32 mouse cellular contexts compared by ENCODE assay signal in the genomic region with DNA sequence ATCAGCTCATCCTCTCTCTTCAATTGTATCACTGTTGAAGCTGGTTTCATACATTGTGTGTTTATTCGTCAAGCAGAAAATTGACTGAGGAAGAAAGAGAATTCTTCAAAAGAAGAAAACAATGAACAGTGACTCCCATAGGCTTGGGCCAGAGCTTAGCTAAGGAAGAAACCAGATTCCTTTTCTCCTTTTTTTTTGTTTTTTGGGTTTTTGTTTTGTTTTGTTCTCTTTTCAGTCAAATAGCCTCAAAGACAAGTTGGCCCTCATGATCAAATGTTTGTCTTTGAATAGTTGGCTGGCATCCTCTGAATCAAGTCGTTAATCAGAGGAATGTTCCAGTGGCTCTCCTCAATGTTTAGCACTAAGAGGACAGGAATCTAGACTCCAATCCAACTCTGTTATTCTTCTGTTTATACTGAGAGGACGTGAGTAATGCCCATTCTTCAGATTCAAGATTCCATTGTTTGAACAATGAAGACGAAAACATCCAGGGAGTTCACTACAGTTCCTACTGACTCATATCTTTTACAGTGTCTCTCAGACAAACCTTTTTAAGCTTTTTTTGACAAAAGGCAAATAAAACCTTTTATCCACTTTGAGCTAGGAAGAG.
DNase-seq lines count a peak whose midpoint lies in the region; ATAC-seq and TF ChIP-seq lines count a peak whose summit lies in the region.
"Had no signal": no experiment of that assay in that cellular context is flagged by ENCODE, and none has a peak within 500 bp of the region (broad histone marks: within the 10 kb centered on the region; RNA-seq: fewer than 3 reads in every experiment).

No protein-coding gene starts in this region.

- no peak for DNase-seq in kidney, adult 2 months
- DNase-seq in kidney, postnatal 36 days: no peak
- DNase-seq in lung, postnatal 0 days (ENCODE audit: low spot score): peak; percentile 80
- no peak for DNase-seq in lung, postnatal 14 days
- DNase-seq in adipocyte (ENCODE audit: low spot score): peak; percentile 3
- peak; percentile 48 for DNase-seq in lung, postnatal 36 days
- no peak for DNase-seq in layer of hippocampus, postnatal 10 days (ENCODE audit: low spot score in 2 of 2)
- DNase-seq: adrenal gland, postnatal 14 days; cerebellum, adult 11 months; cerebellum, adult 9-10 months; cerebellum, postnatal 36 days; embryo, embryonic 11 days; forebrain, postnatal 0 days; heart, postnatal 36 days; kidney, postnatal 4 days; liver, embryonic 13.5 days; right cerebral cortex, postnatal 25 days; thymus, adult 18-20 months; thymus, postnatal 36 days had no signal

- H3K36me3 ChIP-seq in kidney, adult 2 months (ENCODE audit: control insufficient read depth, insufficient read depth, low read length): no peaks in the 10 kb centered on the region
- H3K36me3 ChIP-seq in lung, postnatal 0 days (ENCODE audit: insufficient read depth, low read length): no peaks in the 10 kb centered on the region
- H3K36me3 ChIP-seq: embryonic facial prominence, embryonic 13.5 days; forebrain, embryonic 12.5 days; heart, embryonic 15.5 days; hindbrain, embryonic 12.5 days; intestine, embryonic 15.5 days; limb, embryonic 10.5 days; limb, embryonic 15.5 days; liver, embryonic 13.5 days; midbrain, embryonic 12.5 days; neural tube, embryonic 15.5 days had no signal

- TF ChIP-seq CTCF in kidney, adult 2 months (conservative IDR thresholded peaks at IDR 0.05; ENCODE audit: insufficient read depth, insufficient read length, low read depth, low read length): no peak
- TF ChIP-seq CTCF in lung, postnatal 0 days (IDR thresholded peaks at IDR 0.05): no peak

- H3K4me3 ChIP-seq in kidney, adult 2 months (ENCODE audit: insufficient read depth, low read depth, low read length): no peak overlapping the region
- no peak overlapping the region for H3K4me3 ChIP-seq in lung, postnatal 0 days (ENCODE audit: low read depth, low read length)
- H3K4me3 ChIP-seq: embryonic facial prominence, embryonic 13.5 days; erythroblast, embryonic 14.5 days; forebrain, embryonic 12.5 days; heart, embryonic 15.5 days; hindbrain, embryonic 12.5 days; intestine, embryonic 15.5 days; limb, embryonic 10.5 days; limb, embryonic 15.5 days; liver, embryonic 13.5 days; midbrain, embryonic 12.5 days; neural tube, embryonic 15.5 days had no signal

- whole genome bisulfite sequencing in kidney, adult 2 months: 52% methylated on average over 4 of the region's 4 CpGs
- WGBS in lung, postnatal 0 days: 23% methylated on average over 4 of the region's 4 CpGs

- H3K27me3 ChIP-seq in kidney, adult 2 months (replicated peaks; ENCODE audit: control insufficient read depth, insufficient read depth, low read length): no peaks in the 10 kb centered on the region
- H3K27me3 ChIP-seq in lung, postnatal 0 days (replicated peaks; ENCODE audit: insufficient read depth, low read length): no peaks in the 10 kb centered on the region
- H3K27me3 ChIP-seq: embryonic facial prominence, embryonic 13.5 days; forebrain, embryonic 12.5 days; heart, embryonic 15.5 days; hindbrain, embryonic 12.5 days; intestine, embryonic 15.5 days; limb, embryonic 15.5 days; liver, embryonic 13.5 days; midbrain, embryonic 12.5 days; neural tube, embryonic 15.5 days had no signal

- no peak overlapping the region for H3K9ac ChIP-seq in lung, postnatal 0 days (replicated peaks; ENCODE audit: low read depth)
- H3K9ac ChIP-seq: embryonic facial prominence, embryonic 13.5 days; forebrain, embryonic 12.5 days; forebrain, postnatal 0 days; heart, embryonic 15.5 days; hindbrain, embryonic 12.5 days; intestine, embryonic 15.5 days; limb, embryonic 15.5 days; liver, embryonic 13.5 days; midbrain, embryonic 12.5 days; neural tube, embryonic 15.5 days had no signal

- peak; percentile 83 for ATAC-seq in lung, postnatal 0 days
- ATAC-seq in activated CD4-positive, CD25-positive, alpha-beta regulatory T cell, adult 4 months: no peak
- ATAC-seq: CD4-positive, CD25-positive, alpha-beta regulatory T cell, adult 4 months; forebrain, postnatal 0 days; hindbrain, postnatal 0 days; intestine, embryonic 15.5 days had no signal

- no peak overlapping the region for H3K4me2 ChIP-seq in lung, postnatal 0 days (replicated peaks; ENCODE audit: low read depth, low read length)
- H3K4me2 ChIP-seq: embryonic facial prominence, embryonic 13.5 days; forebrain, embryonic 12.5 days; heart, embryonic 15.5 days; hindbrain, embryonic 12.5 days; intestine, embryonic 15.5 days; limb, embryonic 15.5 days; liver, embryonic 13.5 days; midbrain, embryonic 12.5 days; neural tube, embryonic 15.5 days had no signal

- 0 out of 2 replicates have a peak, but pooled peaks cover 2% of the 10 kb centered on the region for H3K4me1 ChIP-seq in kidney, adult 2 months (ENCODE audit: control insufficient read depth, insufficient read depth, low read length)
- H3K4me1 ChIP-seq in lung, postnatal 0 days (ENCODE audit: insufficient read depth, low read depth, low read length): no peaks in the 10 kb centered on the region
- H3K4me1 ChIP-seq: embryonic facial prominence, embryonic 13.5 days; forebrain, embryonic 12.5 days; heart, embryonic 15.5 days; hindbrain, embryonic 12.5 days; intestine, embryonic 15.5 days; limb, embryonic 10.5 days; limb, embryonic 15.5 days; liver, embryonic 13.5 days; midbrain, embryonic 12.5 days; neural tube, embryonic 15.5 days had no signal

- TF ChIP-seq EP300 in lung, postnatal 0 days (IDR thresholded peaks at IDR 0.05): peak; percentile 87

- no peaks in the 10 kb centered on the region for H3K9me3 ChIP-seq in lung, postnatal 0 days (ENCODE audit: low read length)
- H3K9me3 ChIP-seq: embryonic facial prominence, embryonic 13.5 days; forebrain, embryonic 12.5 days; heart, embryonic 15.5 days; hindbrain, embryonic 12.5 days; intestine, embryonic 15.5 days; limb, embryonic 10.5 days; limb, embryonic 15.5 days; liver, embryonic 13.5 days; midbrain, embryonic 12.5 days; neural tube, embryonic 15.5 days had no signal

- no peak for TF ChIP-seq POLR2A in kidney, adult 2 months (IDR thresholded peaks at IDR 0.05; ENCODE audit: low read depth, low read length)

- H3K27ac ChIP-seq in kidney, adult 2 months (ENCODE audit: insufficient read depth, low read depth, low read length): peak overlapping the region; percentile 50; the same call in 1 of the 2 replicates
- H3K27ac ChIP-seq in lung, postnatal 0 days (ENCODE audit: low read length): peak overlapping the region; percentile 40; the same call in 1 of the 2 replicates
- H3K27ac ChIP-seq: embryonic facial prominence, embryonic 13.5 days; forebrain, embryonic 12.5 days; heart, embryonic 15.5 days; hindbrain, embryonic 12.5 days; hindbrain, postnatal 0 days; intestine, embryonic 15.5 days; limb, embryonic 10.5 days; limb, embryonic 15.5 days; liver, embryonic 13.5 days; midbrain, embryonic 12.5 days; neural tube, embryonic 15.5 days had no signal

Comparison
In these comparisons a context has a peak if more than half of its experiments do, and no peak if none do; other contexts are left out.
1. DNase-seq: peak in lung, postnatal 0 days (single experiment), adipocyte (single experiment) and lung, postnatal 36 days (single experiment); none in kidney, adult 2 months (single experiment), kidney, postnatal 36 days (0 of 2), lung, postnatal 14 days (single experiment) and layer of hippocampus, postnatal 10 days (0 of 2).